ENCODE assay signal across 9 mouse cellular contexts in the genomic region with DNA sequence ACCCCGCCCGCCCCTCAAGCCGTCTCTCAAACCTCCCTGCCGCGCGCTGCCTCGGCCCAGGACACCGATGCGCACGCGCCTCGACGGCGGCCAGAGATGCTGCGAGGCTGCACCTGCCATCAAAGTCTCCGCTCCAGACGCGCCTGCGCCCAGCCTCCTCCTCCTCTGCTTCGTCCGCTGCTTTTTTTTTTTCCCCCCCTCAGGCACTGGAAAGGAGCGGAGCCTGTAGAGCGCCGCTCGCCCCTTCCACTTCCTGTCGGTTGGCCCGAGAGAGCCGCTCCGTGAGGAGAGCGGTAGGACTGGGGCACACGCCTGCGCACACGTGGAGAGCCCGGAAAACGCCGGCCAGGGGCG. TPM values are rescaled to one million over a fixed set of nuclear protein-coding genes. Genes with fewer than 3 reads are reported as not detected.
DNase-seq lines count a peak whose midpoint lies in the region; ATAC-seq lines count a peak whose summit lies in the region.
"Had no signal": no experiment of that assay in that cellular context is flagged by ENCODE, and none has a peak within 500 bp of the region (broad histone marks: within the 10 kb centered on the region; RNA-seq: fewer than 3 reads in every experiment).

No protein-coding gene starts in this region.

- H3K27me3 ChIP-seq in hindbrain, embryonic 11.5 days (ENCODE audit: control insufficient read depth, insufficient read depth, low read length): peaks cover 7% of the 10 kb centered on the region; the same call in 1 of the 2 replicates
- H3K27me3 ChIP-seq in limb, embryonic 13.5 days: peaks cover 55% of the 10 kb centered on the region
- no peaks in the 10 kb centered on the region; the same call in 1 of the 2 replicates for H3K27me3 ChIP-seq in neural tube, embryonic 15.5 days (replicated peaks)

- DNase-seq in left cerebral cortex, adult 11 months (ENCODE audit: low spot score): peak; percentile 25
- DNase-seq in left cerebral cortex, adult 18-20 months (ENCODE audit: low spot score in 2 of 2): no peak
- DNase-seq in embryo, embryonic 9.5 days (ENCODE audit: extremely low spot score): peak; percentile 49
- no peak for DNase-seq in hindbrain, embryonic 11.5 days (ENCODE audit: low spot score)
- DNase-seq in urinary bladder, postnatal 25 days (ENCODE audit: low spot score): no peak
- DNase-seq in c-Kit-positive CD71-positive TER-119-positive erythroid progenitor cells, embryonic 14.5 days (ENCODE audit: low spot score): no peak

- peak overlapping the region; percentile 66 for H3K4me3 ChIP-seq in hindbrain, embryonic 11.5 days (ENCODE audit: low read depth, low read length)
- H3K4me3 ChIP-seq in limb, embryonic 13.5 days: peak overlapping the region; percentile 60
- peak overlapping the region; percentile 71 for H3K4me3 ChIP-seq in neural tube, embryonic 15.5 days (replicated peaks)
- H3K4me3 ChIP-seq: myocyte had no signal

- 1% methylated on average over 21 of the region's 37 CpGs for WGBS in hindbrain, embryonic 11.5 days
- under 1% methylated on average over 30 of the region's 37 CpGs for WGBS in limb, embryonic 13.5 days
- under 1% methylated on average over 33 of the region's 37 CpGs for WGBS in neural tube, embryonic 15.5 days

- H3K27ac ChIP-seq in hindbrain, embryonic 11.5 days (ENCODE audit: low read depth, low read length): no peak overlapping the region
- no peak overlapping the region for H3K27ac ChIP-seq in limb, embryonic 13.5 days
- no peak overlapping the region for H3K27ac ChIP-seq in neural tube, embryonic 15.5 days (replicated peaks)

- ATAC-seq in hindbrain, embryonic 11.5 days (ENCODE audit: low FRiP score): peak; percentile 86
- peak; percentile 38; the same call in 1 of the 2 replicates for ATAC-seq in limb, embryonic 13.5 days (ENCODE audit: low FRiP score, low read depth)
- peak; percentile 88 for ATAC-seq in neural tube, embryonic 15.5 days (ENCODE audit: low FRiP score)

- H3K4me1 ChIP-seq in hindbrain, embryonic 11.5 days (replicated peaks; ENCODE audit: control insufficient read depth, insufficient read depth, low read length): 0 out of 2 replicates have a peak, but pooled peaks cover 4% of the 10 kb centered on the region
- peaks cover 12% of the 10 kb centered on the region for H3K4me1 ChIP-seq in limb, embryonic 13.5 days
- peaks cover 9% of the 10 kb centered on the region for H3K4me1 ChIP-seq in neural tube, embryonic 15.5 days

- H3K36me3 ChIP-seq in hindbrain, embryonic 11.5 days (ENCODE audit: control insufficient read depth, insufficient read depth, low read length): no peaks in the 10 kb centered on the region
- H3K36me3 ChIP-seq in limb, embryonic 13.5 days: no peaks in the 10 kb centered on the region
- H3K36me3 ChIP-seq in neural tube, embryonic 15.5 days: no peaks in the 10 kb centered on the region

- peak overlapping the region; percentile 97 for H3K4me2 ChIP-seq in hindbrain, embryonic 11.5 days (replicated peaks; ENCODE audit: low read depth, low read length)
- H3K4me2 ChIP-seq in limb, embryonic 13.5 days (replicated peaks): peak overlapping the region; percentile 96
- peak overlapping the region; percentile 95 for H3K4me2 ChIP-seq in neural tube, embryonic 15.5 days

- H3K9ac ChIP-seq in hindbrain, embryonic 11.5 days (ENCODE audit: low read depth, low read length): 0 out of 2 replicates have a peak overlapping the region, but pooled peaks have one; percentile 1
- no peak overlapping the region for H3K9ac ChIP-seq in limb, embryonic 13.5 days
- peak overlapping the region; percentile 42 for H3K9ac ChIP-seq in neural tube, embryonic 15.5 days (replicated peaks)

- no peaks in the 10 kb centered on the region for H3K9me3 ChIP-seq in hindbrain, embryonic 11.5 days (ENCODE audit: control insufficient read depth, low read length)
- H3K9me3 ChIP-seq in limb, embryonic 13.5 days: no peaks in the 10 kb centered on the region
- H3K9me3 ChIP-seq in neural tube, embryonic 15.5 days (replicated peaks): no peaks in the 10 kb centered on the region

RNA-seq across cellular contexts. Expression of gene Ugt8a, which starts 0.3 kb away (rescaled TPM):
- 10 to 100 TPM; 17.3 to 21.2 TPM for total RNA-seq in left cerebral cortex, adult 18-20 months (2021)
- polyA plus RNA-seq in hindbrain, embryonic 11.5 days (2014; fragmentation: Nextera tagmentation; extraction: Ambion mirVana): 5.0 and 6.7 TPM in 2 replicates
- polyA plus RNA-seq in limb, embryonic 13.5 days (2015; fragmentation: Nextera tagmentation; extraction: Ambion mirVana): 0.29 and 0.47 TPM in 2 replicates
- 4.9 and 5.0 TPM in 2 replicates for polyA plus RNA-seq in neural tube, embryonic 15.5 days (2015; fragmentation: Nextera tagmentation; extraction: Ambion mirVana)
- polyA plus RNA-seq: myocyte had no signal

Comparison
In these comparisons a context has a peak if more than half of its experiments do, and no peak if none do; other contexts are left out.
1. DNase-seq: peak in left cerebral cortex, adult 11 months (single experiment) and embryo, embryonic 9.5 days (single experiment); none in left cerebral cortex, adult 18-20 months (0 of 2), hindbrain, embryonic 11.5 days (single experiment), urinary bladder, postnatal 25 days (single experiment) and c-Kit-positive CD71-positive TER-119-positive erythroid progenitor cells, embryonic 14.5 days (single experiment).
2. ATAC-seq: peak in every context shown above with its lines; median percentile 88 in neural tube, embryonic 15.5 days; 86 in hindbrain, embryonic 11.5 days; 38 in limb, embryonic 13.5 days.
3. Peak in every context shown above with its lines, with median percentiles within 50 percentile points of each other: H3K4me2 ChIP-seq and H3K4me3 ChIP-seq.